Mouse (Mus musculus): ENCODE results near the gene Zfp637. TPM values are rescaled to one million over a fixed set of nuclear protein-coding genes. Genes with fewer than 3 reads are reported as not detected.
"Not testable (repeated sequence)": the region's sequence is repeated elsewhere in the genome, so short reads cannot be mapped to it uniquely, and the experiment has no call there.

Gene Zfp637
- polyA plus RNA-seq, 1 experiment from 2014 or later: 123 TPM

GRCm38 (mm10) chr6:117863751-117864150 is 22.8 kb downstream of the Zfp637 start:
- Histone ChIP-seq H3K9me3 (replicated peaks) (no peaks in the 10 kb centered on the region), H3K9ac (peak overlapping the region; percentile 46; the same call in 1 of the 2 replicates), H3K4me1 (0 out of 2 replicates have a peak, but pooled peaks cover 4% of the 10 kb centered on the region), H3K27me3 (no peaks in the 10 kb centered on the region), H3K4me2 (replicated peaks) (peak overlapping the region; percentile 96), H3K4me3 (replicated peaks) (peak overlapping the region; percentile 77), H3K36me3 (no peaks in the 10 kb centered on the region), H3K27ac (replicated peaks) (no peak overlapping the region)
- no peak for ATAC-seq (ENCODE audit: insufficient number of reproducible peaks, low FRiP score, low TSS enrichment, low read depth)
- 95% methylated on average over 8 of the region's 8 CpGs for WGBS

- ATAC-seq (ENCODE audit: insufficient number of reproducible peaks, low FRiP score, low TSS enrichment, low read depth): no peak
- H3K36me3 ChIP-seq: peaks cover 9% of the 10 kb centered on the region
- H3K4me3 ChIP-seq (replicated peaks): no peak overlapping the region
- no peak overlapping the region for H3K4me2 ChIP-seq (replicated peaks)
- no peak overlapping the region for H3K9ac ChIP-seq
- H3K27ac ChIP-seq (replicated peaks): no peak overlapping the region
- H3K9me3 ChIP-seq (replicated peaks): no peaks in the 10 kb centered on the region
- WGBS: 90% methylated on average over 8 of the region's 8 CpGs
- no peaks in the 10 kb centered on the region for H3K27me3 ChIP-seq
- H3K4me1 ChIP-seq: 0 out of 2 replicates have a peak, but pooled peaks cover 4% of the 10 kb centered on the region
These were observed 27.2 kb downstream of the Zfp637 start for GRCm38 (mm10) chr6:117868187-117868586.

GRCm38 (mm10) chr6:117871034-117871433 is 30.1 kb downstream of the Zfp637 start:
- H3K27me3 ChIP-seq: no peaks in the 10 kb centered on the region
- peaks cover 9% of the 10 kb centered on the region for H3K36me3 ChIP-seq
- H3K4me1 ChIP-seq: no peaks in the 10 kb centered on the region
- H3K9me3 ChIP-seq (replicated peaks): no peaks in the 10 kb centered on the region
- H3K9ac ChIP-seq: no peak overlapping the region
- H3K4me2 ChIP-seq (replicated peaks): no peak overlapping the region
- ATAC-seq (ENCODE audit: insufficient number of reproducible peaks, low FRiP score, low TSS enrichment, low read depth): no peak
- WGBS: 81% methylated on average over 14 of the region's 14 CpGs
- H3K4me3 ChIP-seq (replicated peaks): no peak overlapping the region
- H3K27ac ChIP-seq (replicated peaks): no peak overlapping the region

- H3K4me1 ChIP-seq; H3K27ac ChIP-seq (replicated peaks); H3K4me2 ChIP-seq (replicated peaks); ATAC-seq (ENCODE audit: insufficient number of reproducible peaks, low FRiP score, low TSS enrichment, low read depth); H3K36me3 ChIP-seq; H3K27me3 ChIP-seq; H3K9me3 ChIP-seq (replicated peaks); H3K4me3 ChIP-seq (replicated peaks); H3K9ac ChIP-seq: not testable (repeated sequence)
- 89% methylated on average over 7 of the region's 7 CpGs for WGBS
These were observed 32.5 kb downstream of the Zfp637 start for GRCm38 (mm10) chr6:117873450-117873849.

GRCm38 (mm10) chr6:117874621-117875281 is 33.8 kb downstream of the Zfp637 start:
- WGBS: 77% methylated on average over 3 of the region's 3 CpGs
- no peak overlapping the region for H3K4me3 ChIP-seq (replicated peaks)
- H3K9ac ChIP-seq: no peak overlapping the region
- H3K27me3 ChIP-seq: no peaks in the 10 kb centered on the region
- H3K27ac ChIP-seq (replicated peaks): no peak overlapping the region
- H3K9me3 ChIP-seq (replicated peaks): no peaks in the 10 kb centered on the region
- no peaks in the 10 kb centered on the region for H3K4me1 ChIP-seq
- no peak for ATAC-seq (ENCODE audit: insufficient number of reproducible peaks, low FRiP score, low TSS enrichment, low read depth)
- H3K4me2 ChIP-seq (replicated peaks): no peak overlapping the region
- peaks cover 9% of the 10 kb centered on the region for H3K36me3 ChIP-seq

GRCm38 (mm10) chr6:117878700-117879407 is 37.9 kb downstream of the Zfp637 start:
- peaks cover 8% of the 10 kb centered on the region; the same call in 1 of the 2 replicates for H3K4me1 ChIP-seq
- WGBS: 11% methylated on average over 26 of the region's 26 CpGs
- H3K4me3 ChIP-seq (replicated peaks): peak overlapping the region; percentile 56

GRCm38 (mm10) chr6:117879408-117880115 is 38.6 kb downstream of the Zfp637 start:
- WGBS: under 1% methylated on average over 67 of the region's 67 CpGs
- peak overlapping the region; percentile 100 for H3K27ac ChIP-seq (replicated peaks)
- peak; percentile 94 for ATAC-seq (ENCODE audit: insufficient number of reproducible peaks, low FRiP score, low TSS enrichment, low read depth)
- H3K4me3 ChIP-seq (replicated peaks): peak overlapping the region; percentile 56
- H3K9ac ChIP-seq: peak overlapping the region; percentile 59
- H3K4me1 ChIP-seq: peaks cover 8% of the 10 kb centered on the region; the same call in 1 of the 2 replicates
- no peaks in the 10 kb centered on the region for H3K36me3 ChIP-seq
- peak overlapping the region; percentile 68 for H3K4me2 ChIP-seq (replicated peaks)
- no peaks in the 10 kb centered on the region for H3K9me3 ChIP-seq (replicated peaks)
- H3K27me3 ChIP-seq: no peaks in the 10 kb centered on the region

More at GRCm38 (mm10) chr6:117878700-117879407, 37.9 kb downstream of the Zfp637 start:
- H3K36me3 ChIP-seq: no peaks in the 10 kb centered on the region
- H3K4me2 ChIP-seq (replicated peaks): peak overlapping the region; percentile 68
- H3K27me3 ChIP-seq: no peaks in the 10 kb centered on the region
- no peaks in the 10 kb centered on the region for H3K9me3 ChIP-seq (replicated peaks)
- H3K9ac ChIP-seq: peak overlapping the region; percentile 59
- ATAC-seq (ENCODE audit: insufficient number of reproducible peaks, low FRiP score, low TSS enrichment, low read depth): peak; percentile 87
- peak overlapping the region; percentile 100 for H3K27ac ChIP-seq (replicated peaks)

GRCm38 (mm10) chr6:117880394-117880838 is 39.4 kb downstream of the Zfp637 start:
- no peak for ATAC-seq (ENCODE audit: insufficient number of reproducible peaks, low FRiP score, low TSS enrichment, low read depth)
- Histone ChIP-seq H3K9me3 (replicated peaks) (no peaks in the 10 kb centered on the region), H3K4me3 (replicated peaks) (peak overlapping the region; percentile 56), H3K27ac (replicated peaks) (peak overlapping the region; percentile 100), H3K36me3 (no peaks in the 10 kb centered on the region), H3K9ac (no peak overlapping the region), H3K27me3 (no peaks in the 10 kb centered on the region), H3K4me1 (peaks cover 8% of the 10 kb centered on the region; the same call in 1 of the 2 replicates), H3K4me2 (replicated peaks) (peak overlapping the region; percentile 68)
- WGBS: 49% methylated on average over 3 of the region's 3 CpGs

GRCm38 (mm10) chr6:117881229-117881628 is 40.2 kb downstream of the Zfp637 start:
- Histone ChIP-seq H3K9ac (no peak overlapping the region), H3K4me1 (peaks cover 8% of the 10 kb centered on the region; the same call in 1 of the 2 replicates), H3K27me3 (no peaks in the 10 kb centered on the region), H3K36me3 (no peaks in the 10 kb centered on the region), H3K4me2 (replicated peaks) (no peak overlapping the region), H3K9me3 (replicated peaks) (no peaks in the 10 kb centered on the region), H3K4me3 (replicated peaks) (no peak overlapping the region), H3K27ac (replicated peaks) (no peak overlapping the region)
- 82% methylated on average over 7 of the region's 7 CpGs for WGBS
- no peak for ATAC-seq (ENCODE audit: insufficient number of reproducible peaks, low FRiP score, low TSS enrichment, low read depth)

GRCm38 (mm10) chr6:117881997-117882396 is 41.0 kb downstream of the Zfp637 start:
- H3K9ac ChIP-seq: no peak overlapping the region
- H3K4me1 ChIP-seq: peaks cover 8% of the 10 kb centered on the region; the same call in 1 of the 2 replicates
- no peak for ATAC-seq (ENCODE audit: insufficient number of reproducible peaks, low FRiP score, low TSS enrichment, low read depth)
- H3K27me3 ChIP-seq: no peaks in the 10 kb centered on the region
- H3K4me2 ChIP-seq (replicated peaks): no peak overlapping the region
- no peaks in the 10 kb centered on the region for H3K36me3 ChIP-seq
- no peak overlapping the region for H3K4me3 ChIP-seq (replicated peaks)
- 69% methylated on average over 7 of the region's 7 CpGs for WGBS
- no peaks in the 10 kb centered on the region for H3K9me3 ChIP-seq (replicated peaks)
- H3K27ac ChIP-seq (replicated peaks): no peak overlapping the region

- no peaks in the 10 kb centered on the region for H3K9me3 ChIP-seq (replicated peaks)
- peaks cover 2% of the 10 kb centered on the region; the same call in 1 of the 2 replicates for H3K4me1 ChIP-seq
- no peak overlapping the region for H3K9ac ChIP-seq
- ATAC-seq (ENCODE audit: insufficient number of reproducible peaks, low FRiP score, low TSS enrichment, low read depth): no peak
- no peak overlapping the region for H3K4me2 ChIP-seq (replicated peaks)
- 77% methylated on average over 2 of the region's 2 CpGs for WGBS
- H3K27ac ChIP-seq (replicated peaks): no peak overlapping the region
- no peaks in the 10 kb centered on the region for H3K27me3 ChIP-seq
- no peak overlapping the region for H3K4me3 ChIP-seq (replicated peaks)
- H3K36me3 ChIP-seq: no peaks in the 10 kb centered on the region
These were observed 45.0 kb downstream of the Zfp637 start for GRCm38 (mm10) chr6:117885943-117886342.
